In the genomic region with DNA sequence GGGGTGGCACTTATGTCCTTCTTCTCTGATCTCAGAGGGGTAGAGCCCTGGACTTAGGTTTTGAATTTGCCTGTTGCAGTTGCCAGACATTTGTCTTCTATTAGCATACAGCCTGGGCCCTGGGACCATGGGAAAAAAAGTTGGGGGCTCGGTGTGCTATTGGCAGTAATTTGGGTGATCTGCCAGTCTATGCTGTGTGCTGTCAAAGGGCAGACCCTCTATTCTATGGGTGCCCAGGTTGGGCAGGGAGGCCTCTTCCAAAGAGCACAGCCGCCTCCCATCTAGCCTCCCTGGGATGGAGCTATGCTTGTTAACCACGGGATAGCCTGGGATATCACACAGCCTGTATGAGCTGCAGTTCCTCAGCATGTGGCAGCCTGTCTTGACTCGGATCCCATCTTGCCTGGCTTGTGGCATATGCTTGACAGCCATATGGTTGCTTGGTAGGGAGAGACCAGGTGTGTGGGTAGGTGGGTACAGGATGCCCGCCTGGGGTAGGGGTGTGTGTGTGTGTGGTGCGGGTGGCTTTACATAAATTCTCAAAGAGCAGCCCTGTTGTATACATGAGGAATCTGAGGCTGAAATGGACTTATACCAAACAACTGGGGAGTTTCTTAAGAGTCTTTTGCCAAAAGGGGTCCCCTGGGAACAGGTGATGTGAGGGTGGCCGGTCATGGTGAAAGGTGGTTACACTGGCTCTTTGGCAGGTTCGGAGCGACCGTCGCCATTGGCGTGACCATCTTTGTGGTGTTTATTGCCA, we compare ENCODE assay signal across 8 mouse cellular contexts. TPM values are rescaled to one million over a fixed set of nuclear protein-coding genes. Genes with fewer than 3 reads are reported as not detected.
DNase-seq lines count a peak whose midpoint lies in the region; ATAC-seq and TF ChIP-seq lines count a peak whose summit lies in the region.

No protein-coding gene starts in this region.

- H3K27ac ChIP-seq in limb, embryonic 15.5 days: peak overlapping the region; percentile 69
- peak overlapping the region; percentile 88 for H3K27ac ChIP-seq in stomach, postnatal 0 days (replicated peaks)

- TF ChIP-seq EP300 in stomach, postnatal 0 days (optimal IDR thresholded peaks at IDR 0.05): no peak

- intact Hi-C loops in heart, postnatal 14 days (cut with DNase I): no loop called here

- H3K4me3 ChIP-seq in limb, embryonic 15.5 days: peak overlapping the region; percentile 22
- H3K4me3 ChIP-seq in stomach, postnatal 0 days (ENCODE audit: low read depth, low read length): peak overlapping the region; percentile 17

- peak; percentile 93 for DNase-seq in heart, adult 11 months
- DNase-seq in heart, postnatal 14 days: no peak
- peak; percentile 25 for DNase-seq in thymus, postnatal 4 days
- no peak for DNase-seq in thymus, postnatal 0 days (ENCODE audit: low spot score)
- DNase-seq in stomach, postnatal 0 days (ENCODE audit: low spot score): no peak
- DNase-seq in kidney, adult 9 months: no peak
- no peak for DNase-seq in thymus, postnatal 36 days

- H3K9ac ChIP-seq in limb, embryonic 15.5 days: 0 out of 2 replicates have a peak overlapping the region, but pooled peaks have one; percentile 20
- peak overlapping the region; percentile 54 for H3K9ac ChIP-seq in stomach, postnatal 0 days (ENCODE audit: low read length)

- peak overlapping the region; percentile 29 for H3K4me2 ChIP-seq in limb, embryonic 15.5 days
- peak overlapping the region; percentile 50 for H3K4me2 ChIP-seq in stomach, postnatal 0 days (replicated peaks; ENCODE audit: low read depth)

- peaks cover 35% of the 10 kb centered on the region for H3K4me1 ChIP-seq in limb, embryonic 15.5 days
- 0 out of 2 replicates have a peak, but pooled peaks cover 6% of the 10 kb centered on the region for H3K4me1 ChIP-seq in stomach, postnatal 0 days (replicated peaks; ENCODE audit: control insufficient read depth, insufficient read depth)

- 85% methylated on average over 12 of the region's 12 CpGs for WGBS in limb, embryonic 15.5 days
- WGBS in stomach, postnatal 0 days: 91% methylated on average over 12 of the region's 12 CpGs

- no peak for TF ChIP-seq CTCF in stomach, postnatal 0 days (IDR thresholded peaks at IDR 0.05; ENCODE audit: low read depth)

- H3K36me3 ChIP-seq in limb, embryonic 15.5 days: peaks cover 50% of the 10 kb centered on the region
- H3K36me3 ChIP-seq in stomach, postnatal 0 days (ENCODE audit: control insufficient read depth, insufficient read depth, low read length): peaks cover 17% of the 10 kb centered on the region

- H3K9me3 ChIP-seq in limb, embryonic 15.5 days: no peaks in the 10 kb centered on the region
- H3K9me3 ChIP-seq in stomach, postnatal 0 days (ENCODE audit: control insufficient read depth, low read length): no peaks in the 10 kb centered on the region

- no peaks in the 10 kb centered on the region for H3K27me3 ChIP-seq in limb, embryonic 15.5 days
- H3K27me3 ChIP-seq in stomach, postnatal 0 days (ENCODE audit: control insufficient read depth, insufficient read depth, low read length): no peaks in the 10 kb centered on the region

- no peak for ATAC-seq in limb, embryonic 15.5 days (ENCODE audit: insufficient number of reproducible peaks, low FRiP score, low TSS enrichment, low read depth)
- no peak for ATAC-seq in stomach, postnatal 0 days (ENCODE audit: low FRiP score, low TSS enrichment)

RNA-seq across cellular contexts. Expression of a gene that starts 4.1 kb away (rescaled TPM):
- total RNA-seq in heart, postnatal 14 days (2021): 10 to 100 TPM; 10.4 to 10.6 TPM
- polyA plus RNA-seq in thymus, postnatal 0 days (2015; fragmentation: Nextera tagmentation; extraction: Ambion mirVana): 42.1 and 42.4 TPM in 2 replicates
- polyA plus RNA-seq in limb, embryonic 15.5 days (2015; fragmentation: Nextera tagmentation; extraction: Ambion mirVana): 16.0 and 17.2 TPM in 2 replicates
- polyA plus RNA-seq in stomach, postnatal 0 days (2015; fragmentation: Nextera tagmentation; extraction: Ambion mirVana): 13.3 and 15.8 TPM in 2 replicates

RNA-seq across cellular contexts. Expression of a gene that starts 17.1 kb away (rescaled TPM):
- 10 to 100 TPM; 49.5 to 50.0 TPM for total RNA-seq in heart, postnatal 14 days (2021)
- 210 and 212 TPM in 2 replicates for polyA plus RNA-seq in thymus, postnatal 0 days (2015; fragmentation: Nextera tagmentation; extraction: Ambion mirVana)
- polyA plus RNA-seq in limb, embryonic 15.5 days (2015; fragmentation: Nextera tagmentation; extraction: Ambion mirVana): 108 and 123 TPM in 2 replicates
- polyA plus RNA-seq in stomach, postnatal 0 days (2015; fragmentation: Nextera tagmentation; extraction: Ambion mirVana): 168 and 181 TPM in 2 replicates

RNA-seq across cellular contexts. Expression of a gene that starts 18.5 kb away (rescaled TPM):
- total RNA-seq in heart, postnatal 14 days (2021): 10 to 100 TPM in 1 of 2 experiments, 1 to 10 TPM in 1; 8.4 to 10.3 TPM
- 23.4 and 28.4 TPM in 2 replicates for polyA plus RNA-seq in thymus, postnatal 0 days (2015; fragmentation: Nextera tagmentation; extraction: Ambion mirVana)
- 25.4 and 27.4 TPM in 2 replicates for polyA plus RNA-seq in limb, embryonic 15.5 days (2015; fragmentation: Nextera tagmentation; extraction: Ambion mirVana)
- polyA plus RNA-seq in stomach, postnatal 0 days (2015; fragmentation: Nextera tagmentation; extraction: Ambion mirVana): 10.8 and 11.3 TPM in 2 replicates

RNA-seq across cellular contexts. Expression of a gene that starts 26.8 kb away (rescaled TPM):
- total RNA-seq in heart, postnatal 14 days (2021): 10 to 100 TPM; 10.4 to 11.1 TPM
- 18.6 and 19.0 TPM in 2 replicates for polyA plus RNA-seq in thymus, postnatal 0 days (2015; fragmentation: Nextera tagmentation; extraction: Ambion mirVana)
- 12.5 and 13.6 TPM in 2 replicates for polyA plus RNA-seq in limb, embryonic 15.5 days (2015; fragmentation: Nextera tagmentation; extraction: Ambion mirVana)
- polyA plus RNA-seq in stomach, postnatal 0 days (2015; fragmentation: Nextera tagmentation; extraction: Ambion mirVana): 8.9 and 9.9 TPM in 2 replicates

RNA-seq across cellular contexts. Expression of a gene that starts 26.9 kb away (rescaled TPM):
- total RNA-seq in heart, postnatal 14 days (2021): 100 to 1,000 TPM; 220 to 279 TPM
- 808 and 867 TPM in 2 replicates for polyA plus RNA-seq in thymus, postnatal 0 days (2015; fragmentation: Nextera tagmentation; extraction: Ambion mirVana)
- 487 and 558 TPM in 2 replicates for polyA plus RNA-seq in limb, embryonic 15.5 days (2015; fragmentation: Nextera tagmentation; extraction: Ambion mirVana)
- polyA plus RNA-seq in stomach, postnatal 0 days (2015; fragmentation: Nextera tagmentation; extraction: Ambion mirVana): 416 and 424 TPM in 2 replicates

Comparison
In these comparisons a context has a peak if more than half of its experiments do, and no peak if none do; other contexts are left out.
1. DNase-seq: peak in heart, adult 11 months (single experiment) and thymus, postnatal 4 days (single experiment); none in heart, postnatal 14 days (0 of 2), thymus, postnatal 0 days (single experiment), stomach, postnatal 0 days (single experiment), kidney, adult 9 months (single experiment) and thymus, postnatal 36 days (0 of 2).